Mouse (Mus musculus) spleen, postnatal 14 days (tissue): Measurements from ENCODE around the gene Srd5a1.
"Not testable (repeated sequence)": the region's sequence is repeated elsewhere in the genome, so short reads cannot be mapped to it uniquely, and the experiment has no call there.

ENCODE experiments used
- DNase-seq, 2 experiments: peaks; one replicate each; pipeline ENCODE4 v3.0.0; 2021 to 2022; ENCODE audit warnings: low spot score in 2 of 2

The Srd5a1 gene

DNA sequence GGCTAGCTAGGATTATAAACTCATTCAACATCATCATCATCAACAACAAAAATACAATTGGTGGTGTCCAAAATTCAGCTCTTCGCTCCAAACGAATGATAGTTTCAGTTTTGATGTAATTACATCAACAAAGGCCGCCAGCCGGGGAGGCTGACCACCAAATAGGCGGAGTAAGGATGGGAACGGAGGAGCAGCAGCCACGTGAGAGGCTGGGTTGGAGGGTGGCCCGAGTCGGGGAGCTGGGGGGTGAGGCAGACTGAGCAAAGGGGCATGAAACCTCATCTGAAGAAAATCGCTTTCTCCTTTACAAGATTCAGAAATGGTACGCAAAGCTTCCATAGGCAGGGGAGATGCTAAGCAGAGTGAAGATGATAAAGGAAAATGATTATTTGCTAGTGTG lies 34.6 kb downstream of the Srd5a1 start:
- DNase-seq: no peak

DNA sequence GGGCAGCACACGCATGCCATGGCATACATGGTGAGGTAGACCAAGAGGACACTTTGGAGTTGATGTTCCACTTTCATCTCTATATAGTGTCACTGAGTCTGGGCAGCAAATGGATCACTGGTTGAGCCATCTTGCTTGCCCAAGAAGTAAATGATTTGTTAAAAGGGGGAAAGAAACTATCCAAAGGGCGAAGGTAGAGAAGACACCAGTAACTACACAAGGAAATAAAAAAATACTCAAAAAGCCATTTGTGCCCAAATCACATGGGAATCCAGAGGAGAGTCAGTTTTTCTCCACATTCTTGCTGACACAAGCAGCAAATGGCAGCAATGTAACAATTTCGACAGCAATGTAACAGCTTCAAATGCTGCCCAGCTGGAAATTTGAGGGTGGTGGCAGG lies 38.6 kb downstream of the Srd5a1 start:
- DNase-seq: no peak

GRCm38 (mm10) chr13:69569201-69569600 lies 42.0 kb downstream of the Srd5a1 start:
- DNase-seq: no peak

DNA sequence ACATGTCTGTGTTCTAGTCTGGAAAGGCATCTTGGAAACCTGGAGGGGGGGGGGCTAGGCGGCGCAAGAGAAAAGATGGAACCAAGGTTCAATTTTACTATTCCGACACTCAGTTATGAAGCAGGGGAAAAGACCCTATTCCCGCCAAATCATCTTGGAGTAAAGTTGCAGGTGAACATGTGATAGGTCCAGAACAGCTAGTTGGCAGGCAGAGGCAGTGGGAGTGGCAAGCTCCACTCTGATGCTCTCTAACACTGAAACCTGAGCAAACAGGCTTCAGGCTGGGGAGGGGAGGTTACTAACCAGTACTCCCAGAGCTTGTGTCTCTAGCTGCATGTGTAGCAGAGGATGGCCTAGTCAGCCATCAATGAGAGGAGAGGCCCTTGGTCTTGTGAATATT lies 45.8 kb downstream of the Srd5a1 start:
- DNase-seq: not testable (repeated sequence)

- no peak for DNase-seq
Measured at GRCm38 (mm10) chr13:69564573-69564972, 46.7 kb downstream of the Srd5a1 start.

- no peak for DNase-seq
Measured at GRCm38 (mm10) chr13:69563905-69564304, 47.3 kb downstream of the Srd5a1 start.

DNA sequence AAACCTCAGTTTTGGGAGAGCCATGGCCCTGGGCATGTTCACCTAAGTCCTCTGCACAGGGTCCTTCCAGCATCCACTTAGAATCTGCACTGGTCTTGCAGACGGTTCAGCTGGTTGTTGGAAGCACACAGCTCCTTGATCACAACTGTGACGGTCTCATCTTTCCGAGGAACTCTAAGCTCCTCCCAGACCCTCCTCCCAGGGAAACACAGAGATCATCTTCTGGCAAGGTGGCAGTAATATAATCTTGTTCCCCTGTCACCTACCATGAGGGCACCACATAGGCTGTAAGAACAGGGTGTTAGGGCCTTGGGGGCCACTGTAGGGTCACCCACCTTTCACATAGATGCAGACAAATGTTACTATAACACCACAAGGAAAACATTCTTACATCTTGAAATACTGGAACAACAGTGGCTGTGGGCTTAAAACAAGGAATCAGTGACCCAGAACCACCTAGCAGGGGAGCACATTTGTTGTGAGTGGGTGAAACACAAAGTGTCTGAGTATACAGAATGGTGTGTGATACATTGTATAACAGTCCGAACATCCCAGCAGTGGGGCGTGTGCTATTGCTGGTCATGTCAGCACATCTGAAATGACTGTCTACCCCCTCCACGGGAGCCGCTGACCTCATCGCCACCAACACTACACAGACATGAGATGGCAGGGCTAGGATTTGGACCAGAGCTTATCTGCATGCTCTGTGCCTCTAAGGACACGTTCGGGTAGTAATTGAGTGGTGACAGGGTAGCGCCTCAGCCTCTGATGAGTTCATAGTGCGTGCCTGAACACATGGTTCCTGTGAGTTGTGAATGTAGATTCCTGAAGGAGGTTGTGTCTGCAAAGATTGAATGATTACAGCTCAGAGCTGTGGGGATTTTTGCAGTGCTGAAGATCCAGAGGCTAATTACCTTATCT lies 48.3 kb downstream of the Srd5a1 start:
- no peak for DNase-seq

DNA sequence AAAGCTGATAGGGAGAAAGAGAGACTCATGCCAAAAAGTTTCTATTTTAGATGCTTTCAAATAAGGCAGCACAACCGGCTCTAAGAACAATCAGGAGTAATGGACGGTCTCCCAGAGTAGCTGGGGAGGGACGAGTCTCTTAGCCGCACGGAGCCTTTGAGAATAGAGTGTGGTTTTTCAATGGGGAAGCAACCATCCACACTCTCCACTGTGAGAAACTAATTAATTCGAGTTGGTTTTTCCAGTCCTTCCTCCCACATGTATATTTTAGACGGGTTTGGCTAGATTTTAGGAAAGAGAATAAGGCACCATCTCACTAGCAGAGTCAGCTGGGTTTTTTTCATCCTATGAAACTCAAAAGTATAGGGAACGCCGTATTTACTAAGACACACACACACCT lies 49.2 kb downstream of the Srd5a1 start:
- no peak for DNase-seq

- no peak for DNase-seq
Measured at GRCm38 (mm10) chr13:69559291-69559961, 51.8 kb downstream of the Srd5a1 start.

DNA sequence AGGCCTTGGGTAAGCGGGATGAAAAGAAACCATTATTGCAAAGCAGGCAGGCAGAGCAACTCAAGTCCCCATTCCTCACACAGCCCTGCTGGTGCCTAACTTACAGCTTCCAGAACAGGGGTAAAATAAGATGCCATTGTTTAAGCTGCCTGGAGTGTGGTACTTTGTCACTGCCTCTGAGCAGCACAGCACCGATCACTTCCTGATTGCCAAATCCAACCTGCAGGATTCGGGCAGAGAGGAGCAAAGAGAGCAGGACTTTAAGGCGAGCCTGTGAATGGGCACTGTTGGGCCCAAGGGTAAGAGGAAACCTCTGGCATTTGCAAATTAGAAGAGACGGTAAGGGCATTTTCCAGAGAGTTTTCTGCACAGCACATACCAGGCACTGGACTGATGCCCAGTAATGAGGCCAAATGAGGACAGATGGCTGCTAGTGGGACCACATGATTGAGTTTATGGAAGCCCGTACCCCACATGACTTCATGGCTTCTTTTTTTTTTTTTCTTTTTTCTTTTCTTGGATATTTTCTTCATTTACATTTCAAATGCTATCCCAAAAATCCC lies 53.1 kb downstream of the Srd5a1 start:
- DNase-seq: no peak

GRCm38 (mm10) chr13:69556728-69557127 lies 54.5 kb downstream of the Srd5a1 start:
- DNase-seq: no peak

GRCm38 (mm10) chr13:69555957-69556482 lies 55.2 kb downstream of the Srd5a1 start:
- no peak for DNase-seq

- DNase-seq: no peak
Measured at GRCm38 (mm10) chr13:69555045-69555444, 56.2 kb downstream of the Srd5a1 start.

DNA sequence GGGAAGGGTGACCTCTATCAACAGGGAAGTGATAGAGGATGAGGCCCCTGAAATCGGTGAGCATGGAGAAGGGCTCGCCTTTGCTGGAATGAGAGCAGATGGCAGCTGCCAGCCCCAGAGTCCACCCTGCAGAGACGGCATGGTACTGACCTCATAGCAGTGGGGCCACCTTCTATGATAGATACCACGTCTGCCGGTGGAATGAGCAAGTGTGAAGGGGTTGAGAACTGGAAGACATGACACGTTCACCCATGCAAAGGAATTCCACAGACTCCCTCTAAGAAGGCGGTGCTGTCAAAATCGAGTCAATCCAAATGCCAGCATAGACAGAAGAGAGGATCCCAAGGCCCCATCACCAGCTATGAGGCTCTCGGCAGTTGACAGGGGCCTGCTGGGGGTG lies 57.0 kb downstream of the Srd5a1 start:
- no peak for DNase-seq

GRCm38 (mm10) chr13:69553024-69553423 lies 58.2 kb downstream of the Srd5a1 start:
- no peak for DNase-seq

DNA sequence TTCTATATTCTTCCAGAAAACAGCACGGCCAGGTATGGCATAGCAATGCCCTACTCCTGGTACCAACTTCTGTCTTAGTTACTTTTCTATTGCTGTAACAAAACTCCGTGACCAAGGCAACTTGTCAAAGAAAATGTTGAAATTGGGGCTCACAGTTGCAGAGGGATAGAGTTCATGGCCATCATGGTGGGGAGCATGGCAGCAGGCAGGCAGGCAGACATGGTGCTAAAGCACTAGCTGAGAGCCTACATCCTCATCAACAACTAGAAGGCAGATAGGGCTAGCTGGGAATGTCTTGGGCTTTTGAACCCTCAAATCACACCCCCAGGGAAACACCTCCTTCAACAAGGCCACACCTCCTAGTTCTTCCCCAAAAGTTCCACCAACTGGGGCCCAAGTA lies 60.4 kb downstream of the Srd5a1 start:
- DNase-seq: no peak

GRCm38 (mm10) chr13:69549980-69550379 lies 61.3 kb downstream of the Srd5a1 start:
- no peak for DNase-seq

GRCm38 (mm10) chr13:69547488-69548180 lies 63.6 kb downstream of the Srd5a1 start:
- DNase-seq: no peak

- DNase-seq: peak in 1 of 2 experiments; percentile 36
Measured at GRCm38 (mm10) chr13:69545019-69545418, 66.2 kb downstream of the Srd5a1 start.

DNA sequence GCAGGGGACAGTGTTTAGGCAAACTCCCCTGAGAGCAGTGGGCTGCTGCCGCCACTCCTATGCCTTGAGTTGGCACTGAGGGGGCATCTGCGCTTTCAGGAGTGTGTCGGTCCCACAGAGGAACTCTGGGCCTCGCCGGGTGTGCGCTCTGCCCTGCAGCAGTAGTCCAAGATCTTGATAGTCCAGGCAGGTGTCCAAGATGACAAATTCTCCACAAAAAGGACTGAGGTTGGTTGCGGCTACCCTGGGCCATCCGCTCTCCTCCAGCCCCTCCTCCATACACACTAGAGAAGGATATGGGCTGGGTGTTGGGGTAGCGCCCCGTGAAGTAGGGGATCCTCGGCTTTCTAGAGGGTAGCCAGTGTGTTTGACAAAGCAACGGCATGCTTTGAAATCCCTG lies 67.6 kb downstream of the Srd5a1 start:
- DNase-seq: no peak

DNA sequence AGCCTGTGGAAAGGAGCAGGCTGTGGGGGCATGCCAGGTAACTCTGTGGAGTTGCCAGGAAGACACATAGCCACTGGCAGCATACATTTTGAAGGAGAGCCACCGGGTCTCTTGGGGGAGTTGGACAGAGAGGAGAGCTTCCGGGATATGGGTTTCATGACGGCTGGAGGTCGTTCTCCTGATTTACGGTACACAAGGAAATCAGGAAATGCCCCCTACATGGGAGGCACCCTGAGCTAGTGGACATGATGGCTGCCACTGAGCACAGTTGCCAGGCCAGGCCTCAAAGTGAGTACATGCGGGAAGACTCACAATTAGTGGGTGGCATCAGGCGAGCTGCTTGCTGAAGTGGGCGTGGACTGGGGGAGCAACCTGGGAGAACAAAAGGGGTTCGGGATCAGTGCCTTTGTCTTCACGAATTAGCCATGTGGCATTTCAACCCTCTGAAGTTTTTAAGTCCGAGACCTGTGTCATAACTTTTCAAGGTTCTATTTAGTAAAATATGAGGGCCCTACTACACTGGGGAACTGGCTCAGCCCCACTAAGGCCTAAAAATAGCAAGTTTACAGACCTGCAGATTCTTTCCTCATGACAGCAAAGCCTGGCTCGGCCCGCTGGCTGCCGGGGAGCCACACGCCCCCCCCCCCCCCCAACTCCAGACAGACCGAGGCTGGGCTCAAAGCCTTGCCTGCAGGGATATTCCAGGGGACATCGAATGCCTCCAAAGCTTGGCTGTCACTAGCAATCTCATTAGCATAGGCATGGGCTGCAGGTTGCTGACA lies 68.5 kb downstream of the Srd5a1 start:
- DNase-seq: no peak
